Mouse (Mus musculus): ENCODE data around the gene Ptafr.
"Not testable (repeated sequence)": the region's sequence is repeated elsewhere in the genome, so short reads cannot be mapped to it uniquely, and the experiment has no call there.

Ptafr gene

GRCm38 (mm10) chr4:132563965-132564364, at the start of gene Ptafr:
TSS of gene Ptafr (plus strand) at chr4:132564067.
- DNase-seq = no peak

GRCm38 (mm10) chr4:132514555-132515135, 49.2 kb upstream of the Ptafr start:
- peak; percentile 89 for DNase-seq

GRCm38 (mm10) chr4:132515369-132516155, 48.3 kb upstream of the Ptafr start:
- DNase-seq = peak; percentile 89

GRCm38 (mm10) chr4:132518066-132518465, 45.8 kb upstream of the Ptafr start:
- no peak for DNase-seq

- DNase-seq = no peak
Observed at GRCm38 (mm10) chr4:132519188-132519587, 44.7 kb upstream of the Ptafr start.

- no peak for DNase-seq
Observed at GRCm38 (mm10) chr4:132524321-132524741, 39.5 kb upstream of the Ptafr start.

GRCm38 (mm10) chr4:132524808-132525207, 39.1 kb upstream of the Ptafr start:
- no peak for DNase-seq

- DNase-seq = no peak
Observed at GRCm38 (mm10) chr4:132526678-132527077, 37.2 kb upstream of the Ptafr start.

GRCm38 (mm10) chr4:132527917-132528522, 35.8 kb upstream of the Ptafr start:
- DNase-seq = no peak

GRCm38 (mm10) chr4:132529344-132529743, 34.5 kb upstream of the Ptafr start:
- DNase-seq = no peak

- DNase-seq = no peak
Observed at GRCm38 (mm10) chr4:132530033-132530804, 33.6 kb upstream of the Ptafr start.

- peak; percentile 53 for DNase-seq
Observed at GRCm38 (mm10) chr4:132532496-132532895, 31.4 kb upstream of the Ptafr start.

- DNase-seq = peak; percentile 89
Observed at GRCm38 (mm10) chr4:132532981-132533916, 30.6 kb upstream of the Ptafr start, which contains the start of gene Atpif1. TSS of gene Atpif1 (minus strand) at chr4:132533659.

- DNase-seq = peak; percentile 96
Observed at GRCm38 (mm10) chr4:132535406-132536121, 28.3 kb upstream of the Ptafr start, which contains the start of gene Dnajc8. TSS of gene Dnajc8 (plus strand) at chr4:132535550.

- no peak for DNase-seq
Observed at GRCm38 (mm10) chr4:132539481-132539880, 24.4 kb upstream of the Ptafr start.

- no peak for DNase-seq
Observed at GRCm38 (mm10) chr4:132541413-132541812, 22.5 kb upstream of the Ptafr start.

- DNase-seq = no peak
Observed at GRCm38 (mm10) chr4:132542724-132543123, 21.1 kb upstream of the Ptafr start.

- peak; percentile 77 for DNase-seq
Observed at GRCm38 (mm10) chr4:132545851-132546250, 18.0 kb upstream of the Ptafr start.

- no peak for DNase-seq
Observed at GRCm38 (mm10) chr4:132554221-132554620, 9.6 kb upstream of the Ptafr start.

GRCm38 (mm10) chr4:132554653-132555052, 9.2 kb upstream of the Ptafr start:
- DNase-seq = no peak

GRCm38 (mm10) chr4:132555550-132555949, 8.3 kb upstream of the Ptafr start:
- DNase-seq = not testable (repeated sequence)

Data from kidney, adult 18-20 months (tissue).